Mouse (Mus musculus): ENCODE measurements at regions not wholly inside any gene's neighbourhood (a gene's known extent, or its start where the extent isn't known, plus 50 kb on each side); places are given as distances from the start of the nearest gene placed in this dataset.
A peak's percentile ranks its signal among the peaks of the same experiment; 100 is the strongest.

- Histone ChIP-seq H3K4me1 (peaks cover 19% of the 10 kb centered on the region), H3K4me2 (no peak overlapping the region), H3K4me3 (replicated peaks) (no peak overlapping the region), H3K9me3 (replicated peaks) (no peaks in the 10 kb centered on the region), H3K9ac (no peak overlapping the region), H3K27ac (no peak overlapping the region), H3K27me3 (no peaks in the 10 kb centered on the region), H3K36me3 (no peaks in the 10 kb centered on the region)
- WGBS: 48% methylated on average over 4 of the region's 4 CpGs
- no peak; the same call in 1 of the 2 replicates for ATAC-seq (replicated peaks; ENCODE audit: low FRiP score)
Measured at GRCm38 (mm10) chr12:80034963-80035411, 77.8 kb downstream of the Zfp36l1 start.

- ATAC-seq (replicated peaks; ENCODE audit: low FRiP score): no peak
- Histone ChIP-seq H3K4me3 (replicated peaks) (no peak overlapping the region), H3K36me3 (no peaks in the 10 kb centered on the region), H3K4me1 (peaks cover 13% of the 10 kb centered on the region), H3K27ac (no peak overlapping the region), H3K9ac (no peak overlapping the region), H3K4me2 (no peak overlapping the region), H3K9me3 (replicated peaks) (no peaks in the 10 kb centered on the region), H3K27me3 (no peaks in the 10 kb centered on the region)
- WGBS: 88% methylated on average over 5 of the region's 5 CpGs
Measured at GRCm38 (mm10) chr12:80034100-80034499, 78.7 kb downstream of the Zfp36l1 start.

GRCm38 (mm10) chr12:80032520-80032919 lies 80.3 kb downstream of the Zfp36l1 start:
- no peak for ATAC-seq (replicated peaks; ENCODE audit: low FRiP score)
- H3K4me3 ChIP-seq (replicated peaks): no peak overlapping the region
- H3K36me3 ChIP-seq: no peaks in the 10 kb centered on the region
- no peaks in the 10 kb centered on the region for H3K27me3 ChIP-seq
- H3K4me1 ChIP-seq: peaks cover 10% of the 10 kb centered on the region
- no peak overlapping the region for H3K9ac ChIP-seq
- no peaks in the 10 kb centered on the region for H3K9me3 ChIP-seq (replicated peaks)
- WGBS: 65% methylated on average over 3 of the region's 3 CpGs
- no peak overlapping the region for H3K27ac ChIP-seq
- no peak overlapping the region for H3K4me2 ChIP-seq

- peaks cover 10% of the 10 kb centered on the region for H3K4me1 ChIP-seq
- H3K27me3 ChIP-seq: no peaks in the 10 kb centered on the region
- no peak for ATAC-seq (replicated peaks; ENCODE audit: low FRiP score)
- H3K4me2 ChIP-seq: no peak overlapping the region
- H3K36me3 ChIP-seq: no peaks in the 10 kb centered on the region
- no peaks in the 10 kb centered on the region for H3K9me3 ChIP-seq (replicated peaks)
- no peak overlapping the region for H3K9ac ChIP-seq
- 70% methylated on average over 3 of the region's 3 CpGs for WGBS
- no peak overlapping the region for H3K27ac ChIP-seq
- H3K4me3 ChIP-seq (replicated peaks): no peak overlapping the region
Measured at GRCm38 (mm10) chr12:80028301-80028700, 84.5 kb downstream of the Zfp36l1 start.

- Histone ChIP-seq H3K27me3 (no peaks in the 10 kb centered on the region), H3K4me3 (replicated peaks) (no peak overlapping the region), H3K4me1 (peaks cover 47% of the 10 kb centered on the region), H3K36me3 (no peaks in the 10 kb centered on the region), H3K27ac (peak overlapping the region; percentile 95), H3K9me3 (replicated peaks) (no peaks in the 10 kb centered on the region), H3K9ac (no peak overlapping the region; the same call in 1 of the 2 replicates), H3K4me2 (peak overlapping the region; percentile 49)
- ATAC-seq (replicated peaks; ENCODE audit: low FRiP score): 0 out of 2 replicates have a peak, but pooled peaks have one; percentile 16
- WGBS: 15% methylated on average over 18 of the region's 18 CpGs
Measured at GRCm38 (mm10) chr12:80023107-80024078, 89.4 kb downstream of the Zfp36l1 start.

GRCm38 (mm10) chr12:80022181-80023106 lies 90.4 kb downstream of the Zfp36l1 start:
- Histone ChIP-seq H3K9me3 (replicated peaks) (no peaks in the 10 kb centered on the region), H3K4me3 (replicated peaks) (no peak overlapping the region), H3K27me3 (no peaks in the 10 kb centered on the region), H3K27ac (peak overlapping the region; percentile 95), H3K4me1 (peaks cover 57% of the 10 kb centered on the region), H3K9ac (no peak overlapping the region; the same call in 1 of the 2 replicates), H3K36me3 (no peaks in the 10 kb centered on the region), H3K4me2 (peak overlapping the region; percentile 49)
- whole genome bisulfite sequencing: 20% methylated on average over 18 of the region's 18 CpGs
- 0 out of 2 replicates have a peak, but pooled peaks have one; percentile 19 for ATAC-seq (replicated peaks; ENCODE audit: low FRiP score)

GRCm38 (mm10) chr12:80021030-80021473 lies 91.8 kb downstream of the Zfp36l1 start:
- Histone ChIP-seq H3K9ac (no peak overlapping the region), H3K36me3 (no peaks in the 10 kb centered on the region), H3K27me3 (no peaks in the 10 kb centered on the region), H3K4me3 (replicated peaks) (peak overlapping the region; percentile 16), H3K4me2 (peak overlapping the region; percentile 49), H3K27ac (peak overlapping the region; percentile 95), H3K9me3 (replicated peaks) (no peaks in the 10 kb centered on the region), H3K4me1 (peaks cover 59% of the 10 kb centered on the region)
- peak; percentile 87 for ATAC-seq (replicated peaks; ENCODE audit: low FRiP score)
- 7% methylated on average over 6 of the region's 6 CpGs for WGBS

GRCm38 (mm10) chr12:80018086-80018485 lies 94.7 kb downstream of the Zfp36l1 start:
- no peak overlapping the region for H3K4me3 ChIP-seq (replicated peaks)
- H3K27ac ChIP-seq: peak overlapping the region; percentile 77
- ATAC-seq (replicated peaks; ENCODE audit: low FRiP score): no peak
- 76% methylated on average over 8 of the region's 8 CpGs for WGBS
- no peak overlapping the region for H3K4me2 ChIP-seq
- no peaks in the 10 kb centered on the region for H3K36me3 ChIP-seq
- H3K27me3 ChIP-seq: no peaks in the 10 kb centered on the region
- no peaks in the 10 kb centered on the region for H3K9me3 ChIP-seq (replicated peaks)
- H3K4me1 ChIP-seq: peaks cover 72% of the 10 kb centered on the region
- no peak overlapping the region for H3K9ac ChIP-seq

- WGBS: 68% methylated on average over 8 of the region's 8 CpGs
- no peak for ATAC-seq (replicated peaks; ENCODE audit: low FRiP score)
- peak overlapping the region; percentile 77 for H3K27ac ChIP-seq
Measured at GRCm38 (mm10) chr12:80017376-80017929, 95.4 kb downstream of the Zfp36l1 start.

GRCm38 (mm10) chr12:80015938-80016337 lies 96.9 kb downstream of the Zfp36l1 start:
- ATAC-seq (replicated peaks; ENCODE audit: low FRiP score): no peak

More at GRCm38 (mm10) chr12:80017376-80017929, 95.4 kb downstream of the Zfp36l1 start:
- Histone ChIP-seq H3K9ac (no peak overlapping the region), H3K4me3 (replicated peaks) (no peak overlapping the region), H3K9me3 (replicated peaks) (no peaks in the 10 kb centered on the region), H3K4me1 (peaks cover 72% of the 10 kb centered on the region), H3K36me3 (no peaks in the 10 kb centered on the region), H3K4me2 (no peak overlapping the region), H3K27me3 (no peaks in the 10 kb centered on the region)

GRCm38 (mm10) chr12:80014598-80014983 lies 98.2 kb downstream of the Zfp36l1 start:
- H3K4me1 ChIP-seq: peaks cover 55% of the 10 kb centered on the region
- H3K4me2 ChIP-seq: peak overlapping the region; percentile 41; the same call in 1 of the 2 replicates
- H3K9ac ChIP-seq: no peak overlapping the region

More at GRCm38 (mm10) chr12:80015938-80016337, 96.9 kb downstream of the Zfp36l1 start:
- H3K36me3 ChIP-seq: no peaks in the 10 kb centered on the region
- no peak overlapping the region for H3K9ac ChIP-seq
- no peak overlapping the region for H3K4me3 ChIP-seq (replicated peaks)
- WGBS: 93% methylated on average over 1 of the region's 1 CpGs
- H3K4me2 ChIP-seq: no peak overlapping the region
- no peak overlapping the region for H3K27ac ChIP-seq
- H3K4me1 ChIP-seq: peaks cover 65% of the 10 kb centered on the region
- no peaks in the 10 kb centered on the region for H3K27me3 ChIP-seq
- no peaks in the 10 kb centered on the region for H3K9me3 ChIP-seq (replicated peaks)

More at GRCm38 (mm10) chr12:80014598-80014983, 98.2 kb downstream of the Zfp36l1 start:
- ATAC-seq (replicated peaks; ENCODE audit: low FRiP score): peak; percentile 20; the same call in 1 of the 2 replicates
- 32% methylated on average over 7 of the region's 7 CpGs for WGBS
- Histone ChIP-seq H3K27me3 (no peaks in the 10 kb centered on the region), H3K4me3 (replicated peaks) (no peak overlapping the region), H3K36me3 (no peaks in the 10 kb centered on the region), H3K9me3 (replicated peaks) (no peaks in the 10 kb centered on the region), H3K27ac (peak overlapping the region; percentile 91)
